Mouse (Mus musculus) embryonic facial prominence, embryonic 12.5 days (tissue): Measurements from ENCODE around the gene Zbtb7b. TPM values are rescaled to one million over a fixed set of nuclear protein-coding genes. Genes with fewer than 3 reads are reported as not detected.

Experiments used
- ATAC-seq: fragments of 200-750 bp; cut with Nextera tagmentation; 2 replicates; pipeline ENCODE4 v1.8.0; 2017; ENCODE audit not compliant: insufficient number of reproducible peaks, insufficient read depth, low FRiP score, low TSS enrichment
- H3K27ac ChIP-seq: fragments of 300-500 bp; sonication (generic); 2 replicates; pipeline ENCODE4 v1.5.1; 2016; ENCODE audit warnings: mild to moderate bottlenecking
- H3K27me3 ChIP-seq: fragments of 300-500 bp; sonication (generic); 2 replicates; pipeline ENCODE4 v1.6.1; 2016; ENCODE audit warnings: mild to moderate bottlenecking, moderate library complexity
- H3K36me3 ChIP-seq: fragments of 300-500 bp; sonication (generic); 2 replicates; pipeline ENCODE4 v1.6.1; 2016; ENCODE audit warnings: mild to moderate bottlenecking
- H3K4me1 ChIP-seq: fragments of 300-500 bp; sonication (generic); 2 replicates; pipeline ENCODE4 v1.6.1; 2016
- H3K4me2 ChIP-seq: fragments of 300-500 bp; sonication (generic); replicated peaks from 2 replicates; pipeline ENCODE4 v1.6.1; 2016; ENCODE audit warnings: mild to moderate bottlenecking, moderate library complexity
- H3K4me3 ChIP-seq: fragments of 300-500 bp; sonication (generic); 2 replicates; pipeline ENCODE4 v1.5.1; 2016; ENCODE audit warnings: mild to moderate bottlenecking
- H3K9ac ChIP-seq: fragments of 300-500 bp; sonication (generic); 2 replicates; pipeline ENCODE4 v1.6.1; 2016; ENCODE audit warnings: mild to moderate bottlenecking, moderate library complexity
- H3K9me3 ChIP-seq: fragments of 300-500 bp; sonication (generic); 2 replicates; pipeline ENCODE4 v1.6.1; 2016; ENCODE audit warnings: mild to moderate bottlenecking, moderate library complexity
- WGBS: fragments of 180-500 bp; shearing (Covaris S2); methylation state at CpG from one replicate; pipeline ENCODE4 v1.1.7; 2016; 5-methylcytosine and 5-hydroxymethylcytosine counted together
- polyA plus RNA-seq: library from polyadenylated mRNA; unstranded; fragments of >200 nt; fragmentation: Nextera tagmentation; extraction: Ambion mirVana; gene quantifications from 2 replicates; pipeline ENCODE4 v1.2.1, GENCODE M21; 2016

Gene Zbtb7b
- polyA plus RNA-seq, 1 experiment from 2014 or later = 0.83 TPM

DNA sequence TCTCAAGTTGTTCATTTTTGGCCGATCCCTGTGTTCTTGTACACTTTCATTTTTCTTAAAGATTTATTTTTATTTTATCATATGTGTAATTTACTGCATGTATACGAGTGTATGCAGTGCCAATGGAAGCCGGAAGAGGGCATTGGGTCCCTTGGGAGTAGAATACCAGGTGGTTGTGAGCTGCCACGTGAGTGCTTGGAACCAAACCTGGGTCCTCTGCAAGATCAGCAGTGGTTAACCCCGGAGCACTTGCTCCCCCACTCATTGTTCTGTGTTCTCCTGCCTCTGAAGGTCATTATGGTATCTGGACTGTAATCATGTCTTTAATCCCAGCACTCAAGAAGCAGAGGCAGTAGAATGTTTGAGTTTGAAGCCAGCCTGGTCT lies 30.6 kb upstream of the Zbtb7b start:
- Histone ChIP-seq H3K9ac (no peak overlapping the region), H3K4me3 (no peak overlapping the region), H3K4me2 (no peak overlapping the region), H3K36me3 (peaks cover 44% of the 10 kb centered on the region), H3K27ac (no peak overlapping the region), H3K9me3 (no peaks in the 10 kb centered on the region), H3K4me1 (peaks cover 26% of the 10 kb centered on the region), H3K27me3 (no peaks in the 10 kb centered on the region)
- WGBS = 86% methylated on average over 5 of the region's 5 CpGs
- ATAC-seq = no peak

DNA sequence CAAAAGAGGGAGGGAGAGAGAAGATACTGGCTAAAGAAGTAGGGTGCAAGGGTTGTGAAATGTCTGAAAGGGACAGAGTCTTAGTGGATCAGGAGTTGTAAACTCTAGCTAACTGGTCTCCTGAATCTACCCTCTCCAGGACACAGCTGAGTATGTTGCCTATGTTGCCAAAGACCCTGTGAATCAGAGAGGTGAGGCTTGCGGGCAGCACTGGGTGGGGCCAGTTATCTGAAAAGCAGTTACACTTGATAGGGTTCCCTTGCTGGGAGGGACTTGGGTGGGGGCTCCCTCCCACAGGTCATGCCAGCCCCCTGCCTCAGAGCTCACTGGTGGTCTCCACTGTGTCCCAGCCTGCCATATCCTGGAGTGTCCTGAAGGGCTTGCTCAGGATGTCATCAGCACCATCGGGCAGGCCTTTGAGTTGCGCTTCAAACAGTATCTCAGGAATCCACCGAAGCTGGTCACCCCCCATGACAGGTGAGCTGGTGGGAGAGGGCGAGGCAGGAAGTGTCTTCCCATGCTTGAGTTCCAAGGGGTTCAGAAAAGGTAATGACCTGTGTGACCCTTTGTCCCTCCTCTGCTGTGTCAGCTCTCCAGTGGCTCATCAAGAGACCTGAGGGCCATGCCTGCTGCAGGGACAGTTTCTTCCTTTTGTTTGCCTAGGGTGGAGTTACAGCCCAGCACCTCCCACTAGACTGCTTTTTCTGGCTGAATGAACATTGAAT lies 30.0 kb upstream of the Zbtb7b start:
- no peak overlapping the region for H3K4me3 ChIP-seq
- WGBS = 89% methylated on average over 5 of the region's 5 CpGs
- no peaks in the 10 kb centered on the region for H3K9me3 ChIP-seq
- H3K27ac ChIP-seq = no peak overlapping the region
- no peaks in the 10 kb centered on the region for H3K27me3 ChIP-seq
- ATAC-seq = no peak
- H3K4me2 ChIP-seq = no peak overlapping the region
- peaks cover 31% of the 10 kb centered on the region for H3K4me1 ChIP-seq
- peaks cover 44% of the 10 kb centered on the region for H3K36me3 ChIP-seq
- no peak overlapping the region for H3K9ac ChIP-seq

DNA sequence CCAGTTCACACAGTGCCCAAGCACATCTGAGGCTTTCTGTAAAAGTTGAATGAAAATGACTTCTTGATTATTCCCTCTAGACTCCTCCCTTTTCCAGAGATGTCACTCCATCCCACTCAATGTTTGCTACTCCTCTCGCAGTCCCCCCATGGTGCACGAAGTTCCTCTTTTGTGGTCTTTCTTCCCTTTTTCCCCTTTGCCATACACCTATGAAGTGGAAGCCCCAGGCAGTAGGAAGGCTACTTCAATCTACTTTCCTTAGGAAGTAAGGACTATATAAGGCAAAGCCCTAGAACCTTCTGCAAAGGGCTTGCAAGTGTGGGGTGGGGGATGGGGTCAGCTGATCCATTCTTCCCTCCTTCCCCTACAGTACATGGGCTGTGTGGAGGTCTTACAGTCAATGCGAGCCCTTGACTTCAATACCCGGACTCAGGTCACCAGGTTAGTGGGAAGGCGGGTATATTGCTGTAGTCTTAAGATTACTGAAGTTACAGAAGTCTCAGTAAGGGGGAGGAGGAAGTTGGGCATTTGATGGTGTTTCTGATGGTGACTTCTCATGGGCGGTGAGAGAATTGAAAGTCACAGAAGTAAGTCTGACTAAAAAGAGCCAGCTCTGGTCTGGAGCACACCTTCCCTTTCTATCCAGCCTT lies 28.1 kb upstream of the Zbtb7b start:
- no peaks in the 10 kb centered on the region for H3K27me3 ChIP-seq
- H3K9me3 ChIP-seq = no peaks in the 10 kb centered on the region
- H3K9ac ChIP-seq = peak overlapping the region; percentile 77
- peak overlapping the region; percentile 79 for H3K27ac ChIP-seq
- WGBS = 72% methylated on average over 6 of the region's 6 CpGs
- H3K4me1 ChIP-seq = peaks cover 32% of the 10 kb centered on the region
- no peak for ATAC-seq
- H3K36me3 ChIP-seq = peaks cover 39% of the 10 kb centered on the region
- H3K4me2 ChIP-seq = peak overlapping the region; percentile 79
- peak overlapping the region; percentile 46 for H3K4me3 ChIP-seq

DNA sequence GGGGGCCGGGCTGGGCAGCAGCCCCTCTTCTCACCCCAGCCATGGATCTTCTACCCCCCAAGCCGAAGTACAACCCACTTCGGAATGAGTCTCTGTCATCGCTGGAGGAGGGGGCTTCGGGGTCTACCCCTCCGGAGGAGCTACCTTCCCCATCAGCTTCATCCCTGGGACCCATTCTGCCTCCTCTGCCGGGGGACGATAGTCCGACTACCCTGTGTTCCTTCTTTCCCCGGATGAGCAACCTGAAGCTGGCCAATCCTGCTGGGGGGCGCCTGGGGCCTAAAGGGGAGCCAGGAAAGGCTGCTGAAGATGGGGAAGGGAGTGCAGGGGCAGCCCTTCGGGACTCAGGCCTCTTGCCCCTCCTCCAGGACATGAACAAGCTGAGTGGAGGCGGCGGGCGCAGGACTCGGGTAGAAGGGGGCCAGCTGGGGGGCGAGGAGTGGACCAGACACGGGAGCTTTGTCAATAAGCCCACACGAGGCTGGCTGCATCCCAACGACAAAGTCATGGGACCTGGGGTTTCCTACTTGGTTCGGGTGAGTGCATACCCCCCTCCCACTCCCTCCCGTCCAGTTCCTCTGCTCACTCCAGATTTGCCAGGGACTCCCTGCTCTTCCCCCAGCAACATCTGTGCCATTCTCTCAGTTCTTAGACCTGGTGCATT lies 27.4 kb upstream of the Zbtb7b start:
- peaks cover 32% of the 10 kb centered on the region for H3K4me1 ChIP-seq

DNA sequence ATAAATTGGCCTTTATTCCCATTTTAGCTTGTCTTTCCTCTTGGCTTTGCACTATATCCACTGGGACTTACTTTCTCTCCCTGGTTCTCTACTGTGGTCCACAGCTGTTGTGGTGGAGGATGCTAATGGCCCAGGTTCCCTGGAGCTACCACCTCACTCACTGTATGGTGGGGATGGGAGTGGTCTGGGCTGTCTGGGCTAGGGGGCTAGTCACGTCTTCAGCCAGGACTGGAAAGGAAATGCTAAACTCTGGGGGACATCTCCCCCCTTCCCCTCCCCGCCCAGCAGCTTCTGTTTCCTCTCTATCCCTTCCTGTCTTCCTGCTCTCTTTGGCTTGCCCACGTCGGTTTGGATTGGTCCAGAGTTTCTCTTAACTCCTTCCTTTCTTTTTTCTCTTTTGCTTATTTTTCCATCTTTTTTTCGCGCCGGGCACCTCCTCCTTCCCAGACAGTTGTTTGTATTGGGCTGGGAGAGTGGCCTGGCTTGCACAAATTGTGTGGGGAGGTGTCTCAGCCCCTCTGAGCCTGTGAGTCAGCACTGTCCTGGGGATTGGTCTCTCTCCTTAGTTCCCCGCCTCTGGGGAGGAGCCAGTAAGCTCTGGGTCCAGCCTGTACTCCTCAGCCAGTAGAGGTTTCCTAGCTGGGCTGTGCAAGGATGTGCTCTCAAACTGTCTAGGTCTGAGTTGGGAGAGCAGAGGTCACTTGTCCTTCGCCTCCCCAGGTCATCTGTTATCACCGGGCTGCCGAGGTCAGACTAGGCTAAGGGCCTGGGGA lies 26.6 kb upstream of the Zbtb7b start:
- peaks cover 39% of the 10 kb centered on the region for H3K4me1 ChIP-seq
- peak overlapping the region; percentile 79 for H3K27ac ChIP-seq
- H3K27me3 ChIP-seq = no peaks in the 10 kb centered on the region
- peak; percentile 79 for ATAC-seq
- WGBS = 1% methylated on average over 11 of the region's 11 CpGs
- peak overlapping the region; percentile 77 for H3K9ac ChIP-seq
- H3K36me3 ChIP-seq = peaks cover 28% of the 10 kb centered on the region
- peak overlapping the region; percentile 46 for H3K4me3 ChIP-seq
- H3K4me2 ChIP-seq = peak overlapping the region; percentile 79
- H3K9me3 ChIP-seq = no peaks in the 10 kb centered on the region

More for the DNA sequence above, 27.4 kb upstream of the Zbtb7b start:
- no peaks in the 10 kb centered on the region for H3K27me3 ChIP-seq
- no peak for ATAC-seq
- peak overlapping the region; percentile 77 for H3K9ac ChIP-seq
- peaks cover 32% of the 10 kb centered on the region for H3K36me3 ChIP-seq
- WGBS = 8% methylated on average over 22 of the region's 22 CpGs
- H3K9me3 ChIP-seq = no peaks in the 10 kb centered on the region
- H3K4me3 ChIP-seq = peak overlapping the region; percentile 46
- H3K27ac ChIP-seq = peak overlapping the region; percentile 79
- peak overlapping the region; percentile 79 for H3K4me2 ChIP-seq

DNA sequence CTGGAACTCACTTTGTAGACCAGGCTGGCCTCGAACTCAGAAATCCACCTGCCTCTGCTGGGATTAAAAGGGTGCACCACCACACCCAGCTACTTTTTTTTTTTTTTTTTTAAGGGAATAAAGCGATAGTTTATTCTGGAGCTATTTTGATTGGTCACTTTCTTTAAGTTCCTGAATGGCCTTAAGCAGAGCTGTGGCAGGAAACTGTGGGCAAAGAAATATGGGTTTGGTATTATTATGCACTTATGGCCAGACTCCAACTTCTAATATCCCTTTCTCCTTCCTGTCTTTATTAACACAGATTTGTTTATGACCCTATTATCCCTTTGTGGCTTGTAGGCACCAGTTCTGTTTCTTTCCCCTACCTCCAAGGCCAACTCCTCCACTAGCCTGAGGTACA lies 25.8 kb upstream of the Zbtb7b start:
- peak overlapping the region; percentile 46; the same call in 1 of the 2 replicates for H3K4me3 ChIP-seq
- H3K9me3 ChIP-seq = no peaks in the 10 kb centered on the region
- H3K4me1 ChIP-seq = peaks cover 40% of the 10 kb centered on the region
- 59% methylated on average over 2 of the region's 2 CpGs for WGBS
- peak overlapping the region; percentile 79 for H3K27ac ChIP-seq
- H3K9ac ChIP-seq = no peak overlapping the region
- ATAC-seq = no peak
- H3K4me2 ChIP-seq = peak overlapping the region; percentile 79
- peaks cover 29% of the 10 kb centered on the region for H3K36me3 ChIP-seq
- H3K27me3 ChIP-seq = no peaks in the 10 kb centered on the region

DNA sequence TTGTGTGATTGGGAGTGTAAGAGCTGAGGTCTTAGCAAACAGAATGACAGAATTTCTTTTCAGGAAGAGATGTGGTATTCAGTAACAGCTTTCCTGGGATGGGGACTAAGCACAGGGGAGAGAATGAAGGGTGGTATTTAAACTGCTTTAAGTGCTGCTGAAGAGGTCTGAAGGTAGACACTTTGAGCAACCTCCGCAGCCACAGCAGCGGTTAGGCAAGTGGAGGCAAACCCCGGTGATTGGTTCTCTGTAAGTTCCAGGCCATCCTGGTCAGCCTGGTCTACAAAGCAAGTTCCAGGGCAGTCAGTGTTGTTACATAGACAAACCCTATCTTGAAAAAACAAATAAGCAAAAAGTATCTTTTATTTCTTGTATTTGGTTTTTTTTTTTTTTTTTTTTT lies 25.4 kb upstream of the Zbtb7b start:
- Histone ChIP-seq H3K9ac (peak overlapping the region; percentile 63), H3K9me3 (no peaks in the 10 kb centered on the region), H3K4me2 (peak overlapping the region; percentile 87), H3K4me1 (peaks cover 40% of the 10 kb centered on the region), H3K36me3 (peaks cover 29% of the 10 kb centered on the region), H3K4me3 (peak overlapping the region; percentile 65), H3K27me3 (no peaks in the 10 kb centered on the region), H3K27ac (peak overlapping the region; percentile 97)
- WGBS = 10% methylated on average over 3 of the region's 3 CpGs
- ATAC-seq = no peak

DNA sequence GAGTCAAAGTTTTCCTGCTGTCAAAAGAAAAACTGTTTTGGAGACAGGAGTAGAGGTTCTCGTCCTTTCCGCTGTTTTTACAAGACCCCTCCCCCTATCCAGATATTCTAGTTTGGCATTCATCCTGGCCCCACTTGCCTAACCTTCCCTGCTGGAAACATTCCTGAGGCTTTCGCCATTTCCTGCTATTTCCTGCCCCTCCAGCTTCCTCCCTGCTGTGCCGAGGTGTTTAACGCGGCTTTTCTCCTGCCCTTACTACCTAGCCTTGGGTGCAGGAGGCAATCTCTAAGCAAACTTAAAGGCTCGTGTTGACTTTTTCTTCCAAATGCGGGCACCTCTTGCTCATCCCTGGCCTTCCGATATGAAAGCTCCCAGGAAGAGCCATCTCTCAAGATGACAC lies 25.0 kb upstream of the Zbtb7b start:
- no peaks in the 10 kb centered on the region for H3K9me3 ChIP-seq
- under 1% methylated on average over 9 of the region's 9 CpGs for WGBS
- peaks cover 29% of the 10 kb centered on the region for H3K36me3 ChIP-seq
- peaks cover 40% of the 10 kb centered on the region for H3K4me1 ChIP-seq
- H3K9ac ChIP-seq = peak overlapping the region; percentile 63
- no peak for ATAC-seq
- peak overlapping the region; percentile 65 for H3K4me3 ChIP-seq
- peak overlapping the region; percentile 97 for H3K27ac ChIP-seq
- no peaks in the 10 kb centered on the region for H3K27me3 ChIP-seq
- H3K4me2 ChIP-seq = peak overlapping the region; percentile 87

DNA sequence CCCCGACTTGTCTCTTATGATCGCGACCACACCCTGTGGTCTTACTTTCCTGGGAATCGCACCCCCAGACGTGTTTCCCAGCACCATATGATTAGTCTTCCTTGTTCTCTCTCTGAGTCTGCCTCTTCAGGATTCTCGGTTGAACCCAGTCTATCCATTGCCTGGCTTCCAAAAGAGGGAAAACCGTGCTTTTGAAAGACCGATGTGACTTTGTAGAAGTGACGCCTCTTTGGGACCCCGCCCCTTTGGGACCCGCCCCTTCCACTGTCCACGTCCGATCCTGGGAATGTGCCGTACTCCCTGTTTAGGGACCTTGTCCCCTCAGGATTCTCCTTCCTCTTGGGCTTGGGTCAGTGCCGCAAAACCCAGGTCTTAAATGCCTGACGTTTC lies 24.3 kb upstream of the Zbtb7b start:
- H3K4me1 ChIP-seq = peaks cover 40% of the 10 kb centered on the region
- H3K27ac ChIP-seq = peak overlapping the region; percentile 97

DNA sequence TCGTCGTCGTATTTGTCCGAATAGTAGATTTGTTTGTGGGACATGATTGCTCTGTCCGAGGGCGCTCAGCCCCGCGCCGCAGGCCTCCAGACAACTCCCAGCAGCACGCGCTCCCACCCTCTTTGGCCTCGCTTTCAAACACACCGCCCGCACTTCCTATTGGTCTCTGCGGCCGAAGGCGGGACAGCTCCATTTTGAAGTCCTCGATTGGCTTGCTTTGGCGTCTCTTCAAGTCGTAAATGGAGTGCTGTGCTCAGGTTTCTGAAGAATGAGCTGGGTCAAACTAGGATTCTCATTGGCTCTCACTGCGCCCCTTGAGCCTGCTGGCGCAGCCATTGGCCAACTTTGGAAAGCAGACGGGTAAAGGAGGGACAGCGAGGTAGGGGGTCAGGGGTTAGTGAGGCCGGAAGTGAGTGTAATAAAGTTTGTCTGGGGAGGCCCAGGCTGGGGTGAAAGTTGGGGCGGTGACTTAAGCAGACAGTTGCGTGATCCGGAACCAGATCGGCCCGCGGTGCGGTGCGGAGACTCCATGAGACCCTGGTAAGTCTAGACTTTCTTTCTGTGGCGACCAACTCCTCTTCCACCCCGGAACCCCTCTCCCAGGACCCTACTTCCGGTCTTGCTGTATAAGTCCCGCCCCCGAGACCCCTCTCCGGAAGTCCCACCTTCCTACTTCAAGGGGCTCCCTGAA lies 23.7 kb upstream of the Zbtb7b start, which contains the start of the genes Cks1b and Shc1:
Gene Cks1b (minus strand): TSS at position 214 of the 691 bp plus-strand sequence.
Gene Shc1 (plus strand): TSS at position 274 of the 691 bp plus-strand sequence.
- Histone ChIP-seq H3K4me1 (peaks cover 40% of the 10 kb centered on the region), H3K9ac (peak within 1 kb of the TSS; percentile 72), H3K27me3 (no peaks in the 10 kb centered on the region), H3K4me3 (peak within 1 kb of the TSS; percentile 65), H3K4me2 (peak within 1 kb of the TSS; percentile 87), H3K36me3 (peaks cover 31% of the 10 kb centered on the region), H3K9me3 (no peaks in the 10 kb centered on the region), H3K27ac (peak within 1 kb of the TSS; percentile 97)
- ATAC-seq = peak; percentile 91
- WGBS = under 1% methylated on average over 39 of the region's 39 CpGs

More for the DNA sequence above, 24.3 kb upstream of the Zbtb7b start:
- no peaks in the 10 kb centered on the region for H3K9me3 ChIP-seq
- peaks cover 29% of the 10 kb centered on the region for H3K36me3 ChIP-seq
- 1% methylated on average over 16 of the region's 16 CpGs for WGBS
- ATAC-seq = no peak
- peak overlapping the region; percentile 87 for H3K4me2 ChIP-seq
- no peaks in the 10 kb centered on the region for H3K27me3 ChIP-seq
- peak overlapping the region; percentile 65 for H3K4me3 ChIP-seq
- peak overlapping the region; percentile 63 for H3K9ac ChIP-seq

DNA sequence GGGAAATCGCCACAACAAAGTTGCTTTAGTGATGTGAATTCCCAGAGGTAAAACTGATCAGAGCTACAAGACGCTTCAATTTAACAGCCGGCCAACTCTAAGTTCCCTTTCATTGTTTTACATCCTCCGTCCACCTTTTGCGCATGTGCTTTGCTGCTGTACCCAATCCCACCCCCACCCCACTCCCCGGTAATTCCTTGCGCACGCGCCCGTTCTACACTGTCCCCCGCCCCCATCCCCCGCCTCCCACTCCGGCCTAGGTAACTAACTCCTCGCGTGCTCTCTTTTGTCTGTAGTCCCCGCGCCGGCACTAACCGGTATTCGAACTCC lies 23.2 kb upstream of the Zbtb7b start:
- Histone ChIP-seq H3K27me3 (no peaks in the 10 kb centered on the region), H3K4me3 (peak overlapping the region; percentile 65), H3K4me2 (peak overlapping the region; percentile 87), H3K9me3 (no peaks in the 10 kb centered on the region), H3K4me1 (peaks cover 37% of the 10 kb centered on the region), H3K27ac (peak overlapping the region; percentile 97), H3K9ac (peak overlapping the region; percentile 72), H3K36me3 (peaks cover 32% of the 10 kb centered on the region)
- under 1% methylated on average over 20 of the region's 20 CpGs for WGBS
- peak; percentile 36 for ATAC-seq
